Mouse (Mus musculus) hindbrain, embryonic 15.5 days (tissue): ENCODE data around the gene Crybb2. TPM values are rescaled to one million over a fixed set of nuclear protein-coding genes. Genes with fewer than 3 reads are reported as not detected.

Source experiments
- ATAC-seq: fragments of 200-750 bp; cut with Nextera tagmentation; 2 replicates; pipeline ENCODE4 v1.8.0; 2017; ENCODE audit warnings: low read depth, moderate number of reproducible peaks, moderate TSS enrichment; ENCODE audit not compliant: low FRiP score
- H3K27ac ChIP-seq: fragments of 300-500 bp; sonication (generic); replicated peaks from 2 replicates; pipeline ENCODE4 v1.5.1; 2015; ENCODE audit warnings: mild to moderate bottlenecking, inconsistent platforms
- H3K27me3 ChIP-seq: fragments of 300-500 bp; sonication (generic); 2 replicates; pipeline ENCODE4 v1.6.1; 2015; ENCODE audit warnings: control low read depth, inconsistent platforms
- H3K36me3 ChIP-seq: fragments of 300-500 bp; sonication (generic); 2 replicates; pipeline ENCODE4 v1.6.1; 2015; ENCODE audit warnings: control low read depth, inconsistent platforms
- H3K4me1 ChIP-seq: fragments of 300-500 bp; sonication (generic); replicated peaks from 2 replicates; pipeline ENCODE4 v1.6.1; 2015; ENCODE audit warnings: control low read depth, inconsistent platforms
- H3K4me2 ChIP-seq: fragments of 300-500 bp; sonication (generic); 2 replicates; pipeline ENCODE4 v1.6.1; 2015; ENCODE audit warnings: moderate library complexity, mild to moderate bottlenecking, inconsistent platforms
- H3K4me3 ChIP-seq: fragments of 300-500 bp; sonication (generic); 2 replicates; pipeline ENCODE4 v1.5.1; 2015; ENCODE audit warnings: mild to moderate bottlenecking, inconsistent platforms
- H3K9ac ChIP-seq: fragments of 300-500 bp; sonication (generic); 2 replicates; pipeline ENCODE4 v1.6.1; 2015; ENCODE audit warnings: inconsistent platforms
- H3K9me3 ChIP-seq: fragments of 300-500 bp; sonication (generic); 2 replicates; pipeline ENCODE4 v1.6.1; 2016; ENCODE audit warnings: control low read depth, inconsistent platforms
- WGBS: fragments of 180-500 bp; shearing (Covaris S2); methylation state at CpG from one replicate; pipeline ENCODE4 v1.1.7; 2015; 5-methylcytosine and 5-hydroxymethylcytosine counted together
- polyA plus RNA-seq: library from polyadenylated mRNA; unstranded; fragments of >200 nt; fragmentation: Nextera tagmentation; extraction: Ambion mirVana; gene quantifications from 2 replicates; pipeline ENCODE4 v1.2.1, GENCODE M21; 2015

Crybb2 gene
- polyA plus RNA-seq, 1 experiment from 2014 or later = not detected

DNA sequence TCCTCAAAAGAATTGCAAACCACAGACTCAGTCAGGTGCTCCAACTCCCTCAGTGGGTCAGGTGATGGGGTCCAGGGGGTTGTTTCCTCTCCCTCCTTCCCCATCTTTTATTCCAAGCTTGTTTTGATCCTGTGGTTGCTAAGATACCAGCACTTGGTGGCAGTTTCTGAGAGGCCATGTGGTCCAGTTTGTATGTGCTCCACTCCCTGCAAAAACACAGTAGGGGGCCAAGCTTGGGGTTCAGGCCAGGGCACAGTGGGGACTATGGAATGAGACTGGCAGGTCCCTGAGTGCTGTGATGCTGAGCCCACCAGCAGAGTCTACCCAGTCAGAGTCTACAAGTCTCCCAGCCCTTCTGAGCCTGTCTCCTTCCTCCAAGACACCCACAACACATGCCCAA, 20.0 kb downstream of the Crybb2 start:
- no peak overlapping the region for H3K9ac ChIP-seq
- H3K4me2 ChIP-seq = no peak overlapping the region
- H3K27me3 ChIP-seq = 0 out of 2 replicates have a peak, but pooled peaks cover 2% of the 10 kb centered on the region
- no peak overlapping the region for H3K27ac ChIP-seq
- peaks cover 12% of the 10 kb centered on the region for H3K4me1 ChIP-seq
- no peaks in the 10 kb centered on the region for H3K9me3 ChIP-seq
- no peak for ATAC-seq
- no peak overlapping the region for H3K4me3 ChIP-seq
- H3K36me3 ChIP-seq = no peaks in the 10 kb centered on the region

DNA sequence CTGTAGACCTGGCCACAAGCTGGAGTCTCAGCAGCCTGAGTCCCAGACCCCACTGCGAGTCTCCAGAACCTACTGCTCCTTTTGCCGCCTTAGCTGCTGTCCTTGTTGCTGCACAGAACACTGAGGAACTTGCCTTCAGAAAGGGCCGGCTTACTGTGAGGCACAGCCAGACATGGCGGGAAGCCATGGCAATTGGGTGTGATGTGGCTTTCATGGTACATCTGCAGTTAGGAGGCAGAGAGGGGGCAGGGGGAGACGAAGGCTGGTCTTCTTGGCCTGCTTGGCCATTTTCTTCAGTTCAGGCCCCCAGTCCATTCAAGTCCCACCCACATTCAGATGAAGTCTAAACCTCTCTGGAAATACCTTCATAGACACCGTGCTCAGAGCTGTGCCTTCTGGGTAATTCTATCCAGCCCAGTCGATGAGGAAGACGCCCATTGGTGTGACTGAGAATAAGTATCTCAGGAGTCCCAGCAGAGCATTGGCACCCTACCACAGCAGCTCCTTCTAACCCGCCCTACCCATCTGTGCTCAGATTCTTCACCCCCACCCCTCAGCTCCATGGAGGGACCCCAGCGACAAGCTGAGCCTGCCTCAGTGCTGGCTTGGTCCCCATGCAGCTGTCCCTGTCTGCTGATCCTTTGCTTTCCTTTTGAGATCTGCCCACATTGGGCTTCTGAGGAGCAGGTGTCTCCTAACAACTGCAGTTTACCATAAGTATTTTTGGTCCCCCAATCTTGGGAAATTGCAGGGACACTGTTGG, 24.2 kb downstream of the Crybb2 start:
- Histone ChIP-seq H3K4me3 (no peak overlapping the region), H3K4me1 (peaks cover 24% of the 10 kb centered on the region), H3K36me3 (no peaks in the 10 kb centered on the region), H3K4me2 (no peak overlapping the region), H3K9me3 (no peaks in the 10 kb centered on the region), H3K27me3 (no peaks in the 10 kb centered on the region), H3K27ac (no peak overlapping the region), H3K9ac (no peak overlapping the region)
- peak; percentile 36; the same call in 1 of the 2 replicates for ATAC-seq
- 83% methylated on average over 10 of the region's 10 CpGs for WGBS

DNA sequence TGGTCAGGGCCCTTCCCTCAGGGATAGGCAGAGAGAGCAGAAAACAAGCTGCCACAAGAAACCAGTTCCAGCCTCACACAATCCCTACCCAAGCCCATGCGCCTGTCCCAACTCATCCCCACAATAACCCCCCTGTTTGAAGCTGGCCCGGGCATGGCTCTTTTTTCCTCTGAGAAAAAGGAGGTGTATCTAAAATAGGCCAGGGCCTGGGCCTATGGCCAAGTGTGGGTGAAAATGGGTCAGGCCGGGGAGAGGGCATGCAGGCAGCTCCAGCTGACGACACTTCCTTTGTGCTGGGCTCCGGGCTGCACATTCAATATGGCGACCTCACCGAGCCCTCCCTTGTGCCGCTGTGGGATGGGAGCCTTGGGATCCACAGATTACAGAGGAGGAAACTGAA, 26.4 kb downstream of the Crybb2 start:
- ATAC-seq = no peak
- no peaks in the 10 kb centered on the region for H3K27me3 ChIP-seq
- no peak overlapping the region for H3K4me3 ChIP-seq
- no peaks in the 10 kb centered on the region for H3K9me3 ChIP-seq
- no peak overlapping the region for H3K9ac ChIP-seq
- 61% methylated on average over 8 of the region's 8 CpGs for WGBS
- H3K4me2 ChIP-seq = no peak overlapping the region
- peak overlapping the region; percentile 23; the same call in 1 of the 2 replicates for H3K27ac ChIP-seq
- peaks cover 20% of the 10 kb centered on the region for H3K4me1 ChIP-seq
- no peaks in the 10 kb centered on the region for H3K36me3 ChIP-seq

DNA sequence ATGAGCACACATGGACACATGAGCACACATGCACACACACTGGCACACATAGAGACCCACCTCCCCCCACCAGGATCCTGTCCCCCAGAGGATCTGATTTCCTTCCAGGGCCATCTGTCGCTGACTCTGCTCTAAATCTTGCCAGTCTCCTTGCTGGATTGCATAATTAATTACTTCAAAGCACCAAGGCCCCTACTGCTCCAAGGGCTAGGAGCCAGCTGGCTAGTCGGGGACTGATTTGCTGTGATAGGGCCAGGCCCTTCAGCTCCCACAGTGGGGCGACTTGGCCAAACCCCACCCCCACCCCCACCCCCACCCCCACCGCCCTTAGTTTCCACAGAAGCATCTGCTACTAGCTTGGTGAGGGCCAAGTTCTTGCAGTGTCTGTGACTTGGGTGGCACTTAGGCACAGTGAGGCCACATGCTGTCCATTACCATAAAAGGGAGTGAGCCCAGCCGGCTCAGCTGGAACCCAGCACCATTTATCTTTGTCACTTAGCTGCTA, 28.3 kb downstream of the Crybb2 start:
- ATAC-seq = peak; percentile 92
- H3K9ac ChIP-seq = no peak overlapping the region
- H3K4me3 ChIP-seq = no peak overlapping the region
- peak overlapping the region; percentile 39 for H3K27ac ChIP-seq
- no peaks in the 10 kb centered on the region for H3K27me3 ChIP-seq
- WGBS = 0% methylated on average over 4 of the region's 5 CpGs
- no peak overlapping the region for H3K4me2 ChIP-seq
- H3K36me3 ChIP-seq = no peaks in the 10 kb centered on the region
- no peaks in the 10 kb centered on the region for H3K9me3 ChIP-seq
- H3K4me1 ChIP-seq = peaks cover 20% of the 10 kb centered on the region

DNA sequence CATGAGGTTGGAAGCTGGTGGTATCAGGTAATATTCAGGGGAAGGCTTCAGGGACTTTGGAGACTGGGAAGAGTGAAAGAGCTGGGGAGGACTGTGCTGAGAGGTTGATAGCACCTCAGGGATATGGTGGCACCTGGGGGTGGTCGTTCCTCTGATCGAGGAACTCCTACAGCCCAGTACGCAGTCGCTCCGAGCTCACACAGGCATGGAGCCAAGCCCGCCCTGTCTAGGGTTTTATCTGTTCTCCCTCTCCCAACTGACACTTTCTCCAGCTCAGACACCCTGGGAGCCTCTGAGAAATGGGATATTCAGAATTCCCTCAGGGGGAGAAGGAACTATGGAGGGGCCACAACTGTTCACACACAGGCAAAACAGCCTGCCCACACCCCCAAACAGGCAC, 29.1 kb downstream of the Crybb2 start:
- 53% methylated on average over 6 of the region's 6 CpGs for WGBS

DNA sequence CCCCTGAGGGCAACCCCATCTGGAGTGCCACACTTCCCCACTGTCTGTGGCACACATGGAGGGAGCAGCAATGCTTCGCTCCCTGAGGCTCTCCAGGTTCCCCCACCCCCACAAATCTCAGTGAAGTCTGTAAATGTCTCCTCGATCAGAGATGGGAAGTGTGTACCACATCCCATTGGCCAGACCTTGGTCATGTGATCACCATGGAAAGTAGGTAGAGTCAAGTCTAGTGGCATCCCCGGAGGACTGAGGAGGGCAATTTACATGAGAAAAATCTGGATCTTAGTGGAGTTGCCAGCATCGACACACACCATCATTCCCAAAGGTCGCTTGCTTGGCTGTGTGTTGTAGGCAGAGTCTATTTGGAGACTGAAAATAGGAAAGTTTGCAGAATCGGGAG, 31.3 kb downstream of the Crybb2 start:
- Histone ChIP-seq H3K9ac (no peak overlapping the region), H3K9me3 (no peaks in the 10 kb centered on the region), H3K4me1 (peaks cover 26% of the 10 kb centered on the region), H3K4me3 (no peak overlapping the region), H3K27ac (no peak overlapping the region), H3K27me3 (no peaks in the 10 kb centered on the region), H3K4me2 (no peak overlapping the region), H3K36me3 (no peaks in the 10 kb centered on the region)
- 76% methylated on average over 6 of the region's 6 CpGs for whole genome bisulfite sequencing
- no peak for ATAC-seq

More for the DNA sequence above, 29.1 kb downstream of the Crybb2 start:
- Histone ChIP-seq H3K27me3 (no peaks in the 10 kb centered on the region), H3K4me2 (no peak overlapping the region), H3K4me1 (peaks cover 20% of the 10 kb centered on the region), H3K36me3 (no peaks in the 10 kb centered on the region), H3K9me3 (no peaks in the 10 kb centered on the region), H3K9ac (no peak overlapping the region), H3K4me3 (no peak overlapping the region), H3K27ac (peak overlapping the region; percentile 39; the same call in 1 of the 2 replicates)
- no peak for ATAC-seq

DNA sequence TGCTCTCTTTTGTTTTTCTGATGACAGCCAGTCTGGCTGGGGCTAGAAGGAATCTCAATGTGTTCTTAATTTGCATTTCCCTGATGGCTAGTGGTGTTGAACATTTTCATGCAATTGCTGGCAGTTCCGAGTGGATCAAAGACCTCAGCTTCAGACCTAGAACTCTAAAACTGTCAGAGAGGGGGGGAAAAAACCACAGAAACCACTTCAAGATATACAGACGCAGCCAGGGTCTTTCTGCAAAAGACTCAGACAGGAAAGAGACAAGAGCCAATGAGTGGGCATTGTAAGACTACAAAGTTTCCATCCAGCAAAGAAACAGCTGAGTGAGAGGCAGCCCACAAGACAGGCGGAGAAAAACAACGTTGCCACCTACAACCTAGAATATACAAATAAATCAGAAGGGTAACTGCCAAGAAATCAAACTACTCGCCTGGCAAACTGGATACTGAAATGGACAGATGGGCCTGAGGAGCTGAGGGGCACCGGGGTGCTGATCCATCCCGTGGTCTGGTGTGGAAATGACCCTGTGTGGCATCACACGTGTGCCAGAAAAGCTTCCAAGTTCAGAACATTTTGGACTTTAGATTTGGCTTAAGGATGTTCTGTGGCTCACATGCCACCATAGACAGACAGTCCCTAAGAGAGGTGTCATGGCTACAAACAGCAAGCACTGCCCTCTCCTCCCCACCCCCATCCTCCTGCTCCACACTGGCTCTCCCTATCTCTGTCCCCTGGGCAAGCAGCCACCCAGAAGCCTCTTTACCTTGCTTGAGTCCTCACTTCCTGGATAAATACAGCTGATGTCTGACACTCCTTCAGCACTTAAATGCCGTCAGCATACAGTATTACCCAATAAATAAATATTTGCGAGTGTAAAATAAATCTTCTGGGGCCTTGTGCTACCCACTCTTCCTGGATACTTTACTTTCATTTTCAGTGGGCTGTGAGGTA, 34.5 kb downstream of the Crybb2 start:
- no peak overlapping the region for H3K9ac ChIP-seq
- no peak overlapping the region for H3K4me3 ChIP-seq
- no peaks in the 10 kb centered on the region for H3K9me3 ChIP-seq
- peak overlapping the region; percentile 34 for H3K27ac ChIP-seq
- 56% methylated on average over 10 of the region's 10 CpGs for WGBS
- H3K27me3 ChIP-seq = no peaks in the 10 kb centered on the region
- peaks cover 23% of the 10 kb centered on the region for H3K4me1 ChIP-seq
- 0 out of 2 replicates have a peak, but pooled peaks have one; percentile 20 for ATAC-seq
- H3K4me2 ChIP-seq = no peak overlapping the region
- H3K36me3 ChIP-seq = no peaks in the 10 kb centered on the region

DNA sequence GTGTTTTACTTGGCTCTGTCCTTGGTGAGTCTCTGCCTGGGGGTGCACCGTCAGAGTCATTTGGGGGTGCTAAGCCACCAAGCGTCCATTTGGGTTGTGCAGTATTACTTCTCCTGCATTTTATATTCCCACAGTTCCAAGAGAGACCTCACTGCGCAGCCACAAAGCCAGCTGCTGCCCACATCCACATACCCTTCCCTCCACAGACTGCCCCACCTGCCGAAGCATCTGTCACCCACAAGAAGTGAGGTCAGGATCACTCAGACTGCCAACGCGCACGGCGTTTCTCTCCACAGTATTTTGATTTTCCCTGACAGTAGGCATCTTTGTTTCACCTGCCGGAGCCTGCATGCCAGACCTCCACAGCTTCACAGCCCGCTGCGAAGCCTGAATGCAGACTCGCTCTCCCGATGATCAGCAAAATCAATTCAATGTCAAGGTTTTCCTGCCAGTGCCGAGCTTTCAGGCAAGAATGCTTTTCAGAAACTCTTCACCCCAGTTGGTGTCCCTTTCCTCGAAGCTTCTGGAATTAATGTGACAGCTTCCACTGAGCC, 38.6 kb downstream of the Crybb2 start:
- H3K9ac ChIP-seq = no peak overlapping the region

DNA sequence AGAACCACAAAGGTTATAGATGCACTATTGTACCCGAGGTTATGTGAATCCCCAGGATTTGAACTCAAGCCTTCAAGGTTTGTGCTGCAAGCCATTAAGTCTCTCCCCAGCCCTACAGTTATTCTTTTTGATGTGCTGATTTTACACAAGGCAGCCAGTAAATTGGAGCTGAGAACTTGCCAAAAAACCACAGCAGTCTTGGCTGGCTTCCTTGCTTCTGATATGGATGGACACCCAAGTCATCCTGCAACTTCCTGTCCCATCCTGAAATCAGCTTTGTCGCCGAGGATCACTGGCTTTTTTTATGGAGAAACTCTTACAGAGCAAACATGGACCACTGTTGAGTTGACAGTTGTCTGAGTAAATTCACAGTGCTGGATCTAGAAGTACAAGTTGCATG, 39.8 kb downstream of the Crybb2 start:
- Histone ChIP-seq H3K4me1 (peaks cover 18% of the 10 kb centered on the region), H3K27me3 (no peaks in the 10 kb centered on the region), H3K4me2 (no peak overlapping the region), H3K27ac (no peak overlapping the region), H3K9ac (no peak overlapping the region), H3K4me3 (no peak overlapping the region), H3K9me3 (no peaks in the 10 kb centered on the region), H3K36me3 (no peaks in the 10 kb centered on the region)
- no peak for ATAC-seq
- WGBS = 77% methylated on average over 3 of the region's 3 CpGs

More for the DNA sequence above, 38.6 kb downstream of the Crybb2 start:
- Histone ChIP-seq H3K36me3 (no peaks in the 10 kb centered on the region), H3K27me3 (no peaks in the 10 kb centered on the region), H3K4me2 (peak overlapping the region; percentile 16), H3K27ac (peak overlapping the region; percentile 59), H3K9me3 (no peaks in the 10 kb centered on the region), H3K4me3 (no peak overlapping the region), H3K4me1 (peaks cover 23% of the 10 kb centered on the region)
- ATAC-seq = peak; percentile 67
- WGBS = 30% methylated on average over 15 of the region's 15 CpGs

DNA sequence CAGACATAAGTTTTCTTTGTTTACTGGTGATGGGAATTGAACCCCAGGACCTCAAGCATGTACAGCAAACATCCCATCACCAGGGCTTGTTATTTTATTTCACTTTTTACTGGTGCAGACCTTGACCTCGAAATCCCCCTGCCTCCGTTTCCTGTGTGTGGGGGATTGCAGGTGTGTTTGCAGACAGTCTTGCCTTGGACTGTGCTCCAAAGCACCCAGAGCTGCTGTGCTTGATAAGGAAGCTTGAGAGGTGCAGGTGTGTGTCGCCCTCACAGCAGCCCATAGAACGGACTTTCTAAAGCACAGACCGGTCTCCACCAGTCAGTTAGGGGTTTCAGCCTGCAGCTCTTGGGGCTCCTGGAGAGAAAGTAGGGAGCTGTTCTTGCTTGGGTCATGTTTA, 43.2 kb downstream of the Crybb2 start:
- Histone ChIP-seq H3K4me1 (peaks cover 25% of the 10 kb centered on the region), H3K4me2 (no peak overlapping the region), H3K4me3 (no peak overlapping the region), H3K27me3 (no peaks in the 10 kb centered on the region), H3K9me3 (no peaks in the 10 kb centered on the region), H3K9ac (no peak overlapping the region), H3K36me3 (no peaks in the 10 kb centered on the region), H3K27ac (no peak overlapping the region)
- 91% methylated on average over 5 of the region's 5 CpGs for whole genome bisulfite sequencing
- no peak for ATAC-seq

DNA sequence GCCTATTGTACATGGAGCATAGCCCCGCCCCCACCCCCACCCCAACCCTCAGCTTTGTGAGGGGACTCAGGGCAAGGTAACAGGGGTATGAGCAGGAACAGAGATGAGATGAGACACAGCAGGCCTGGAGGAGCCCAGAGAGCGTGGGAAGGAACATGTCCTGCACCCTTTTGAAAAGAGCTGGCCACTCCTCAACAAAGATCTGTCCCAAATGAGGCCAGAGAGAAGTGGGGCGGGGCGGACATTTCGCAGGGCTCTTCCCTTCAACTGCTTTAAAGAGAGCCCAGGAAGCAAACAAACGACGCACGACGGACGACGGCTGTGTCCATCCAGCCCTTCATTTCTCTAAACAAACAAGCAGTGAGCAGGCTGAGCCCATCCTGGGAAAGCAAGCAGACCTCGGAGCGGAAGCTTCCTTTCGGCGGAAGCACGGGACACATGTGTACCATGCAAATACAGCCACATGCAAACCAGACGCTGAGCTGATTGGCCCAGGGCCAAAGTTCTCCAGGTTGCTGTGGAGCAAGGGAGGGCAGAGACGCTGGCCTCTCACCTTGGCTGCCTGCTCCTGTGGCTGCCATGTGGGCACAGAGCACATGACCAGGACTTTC, 45.7 kb downstream of the Crybb2 start:
- ATAC-seq = peak; percentile 61; the same call in 1 of the 2 replicates
- H3K4me1 ChIP-seq = peaks cover 15% of the 10 kb centered on the region
- H3K4me3 ChIP-seq = no peak overlapping the region
- H3K4me2 ChIP-seq = peak overlapping the region; percentile 6
- H3K36me3 ChIP-seq = no peaks in the 10 kb centered on the region
- no peak overlapping the region for H3K9ac ChIP-seq
- peak overlapping the region; percentile 21 for H3K27ac ChIP-seq
- H3K9me3 ChIP-seq = no peaks in the 10 kb centered on the region
- WGBS = 30% methylated on average over 18 of the region's 18 CpGs
- no peaks in the 10 kb centered on the region for H3K27me3 ChIP-seq
